Mouse (Mus musculus) telencephalon, adult 2 months (tissue): ENCODE measurements around the gene Aco2.

Experiments used
- DNase-seq: peaks from one replicate; pipeline ENCODE4 v3.0.0-alpha.2; 2011; ENCODE audit warnings: low read depth, low spot score

The Aco2 gene

GRCm38 (mm10) chr15:81845724-81846123 lies 26.4 kb upstream of the Aco2 start:
- DNase-seq: no peak

- DNase-seq: no peak
Measured at GRCm38 (mm10) chr15:81846755-81847154, 25.4 kb upstream of the Aco2 start.

GRCm38 (mm10) chr15:81847161-81847560 lies 24.9 kb upstream of the Aco2 start:
- no peak for DNase-seq

GRCm38 (mm10) chr15:81847861-81848260 lies 24.2 kb upstream of the Aco2 start:
- DNase-seq: no peak

- DNase-seq: no peak
Measured at GRCm38 (mm10) chr15:81848301-81848700, 23.8 kb upstream of the Aco2 start.

GRCm38 (mm10) chr15:81849104-81849503 lies 23.0 kb upstream of the Aco2 start:
- no peak for DNase-seq

- DNase-seq: no peak
Measured at GRCm38 (mm10) chr15:81850718-81851117, 21.4 kb upstream of the Aco2 start.

- DNase-seq: no peak
Measured at GRCm38 (mm10) chr15:81851375-81851774, 20.7 kb upstream of the Aco2 start.

GRCm38 (mm10) chr15:81852411-81853000 lies 19.6 kb upstream of the Aco2 start:
- DNase-seq: no peak

GRCm38 (mm10) chr15:81853081-81853480 lies 19.0 kb upstream of the Aco2 start:
- no peak for DNase-seq

GRCm38 (mm10) chr15:81856030-81856790 lies 15.9 kb upstream of the Aco2 start:
- peak; percentile 94 for DNase-seq

GRCm38 (mm10) chr15:81856938-81857723 lies 15.0 kb upstream of the Aco2 start:
- DNase-seq: no peak

- no peak for DNase-seq
Measured at GRCm38 (mm10) chr15:81857724-81858116, 14.4 kb upstream of the Aco2 start.

- peak; percentile 89 for DNase-seq
Measured at GRCm38 (mm10) chr15:81858138-81858516, 14.0 kb upstream of the Aco2 start.

- DNase-seq: no peak
Measured at GRCm38 (mm10) chr15:81858517-81859329, 13.4 kb upstream of the Aco2 start, which contains the start of gene Tob2. Tob2 (minus strand) TSS chr15:81858796.

- peak; percentile 99 for DNase-seq
Measured at GRCm38 (mm10) chr15:81859330-81860255, 12.5 kb upstream of the Aco2 start.

GRCm38 (mm10) chr15:81860471-81861135 lies 11.5 kb upstream of the Aco2 start:
- no peak for DNase-seq

- no peak for DNase-seq
Measured at GRCm38 (mm10) chr15:81864238-81864637, 7.9 kb upstream of the Aco2 start.

- no peak for DNase-seq
Measured at GRCm38 (mm10) chr15:81869985-81870384, 2.1 kb upstream of the Aco2 start.
